Mouse (Mus musculus): ENCODE measurements around the gene Wtap. TPM values are rescaled to one million over a fixed set of nuclear protein-coding genes. Genes with fewer than 3 reads are reported as not detected.

Gene Wtap
- total RNA-seq, 2 experiments from 2014 or later: 31.7 to 35.6 TPM

Other genes starting within 250 kb of the Wtap start
- gene Igf2r, start 224.5 kb downstream of the Wtap start, total RNA-seq (2021): 100 to 1,000 TPM in 1 of 2 experiments, 10 to 100 TPM in 1; 99.0 to 108 TPM
- 1 to 10 TPM in 1 of 2 experiments, under 1 TPM in 1; 0.42 to 1.8 TPM for gene Mas1, start 126.0 kb downstream of the Wtap start, total RNA-seq (2021)
- gene Mrgprh, start 118.1 kb downstream of the Wtap start, total RNA-seq (2021): 1 to 10 TPM; 5.3 to 5.4 TPM
- under 1 TPM; 0.42 to 0.55 TPM for gene Pnldc1, start 83.9 kb downstream of the Wtap start, total RNA-seq (2021)
- 100 to 1,000 TPM; 200 to 213 TPM for gene Tcp1, start 78.5 kb downstream of the Wtap start, total RNA-seq (2021)
- gene Mrpl18, start 77.8 kb downstream of the Wtap start, total RNA-seq (2021): 100 to 1,000 TPM; 157 to 175 TPM
- not detected for gene Acat3, start 53.6 kb downstream of the Wtap start, total RNA-seq (2021)
- 1 to 10 TPM; 6.1 to 7.1 TPM for gene Acat2, start 33.4 kb downstream of the Wtap start, total RNA-seq (2021)
- gene Sod2, start 12.7 kb upstream of the Wtap start, total RNA-seq (2021): 1,000 to 10,000 TPM; 1,092 to 1,104 TPM
- under 1 TPM in 1 of 2 experiments, not detected in 1; 0.22 TPM for gene Gpr31b, start 58.1 kb upstream of the Wtap start, total RNA-seq (2021)
- gene Tcp10b, start 66.9 kb upstream of the Wtap start, total RNA-seq (2021): under 1 TPM in 1 of 2 experiments, not detected in 1; 0.26 TPM
- gene Unc93a, start 137.6 kb upstream of the Wtap start, total RNA-seq (2021): not detected
- gene Smok2a, start 227.0 kb upstream of the Wtap start, total RNA-seq (2021): not detected
- gene Smok2b, start 236.1 kb upstream of the Wtap start, total RNA-seq (2021): not detected